Mouse (Mus musculus): ENCODE measurements at regions not wholly inside any gene's neighbourhood (a gene's known extent, or its start where the extent isn't known, plus 50 kb on each side); places are given as distances from the start of the nearest gene placed in this dataset.

- Histone ChIP-seq H3K4me2 (no peak overlapping the region), H3K4me3 (replicated peaks) (no peak overlapping the region), H3K36me3 (no peaks in the 10 kb centered on the region), H3K4me1 (peaks cover 43% of the 10 kb centered on the region), H3K9me3 (replicated peaks) (no peaks in the 10 kb centered on the region), H3K27ac (replicated peaks) (peak overlapping the region; percentile 82), H3K9ac (replicated peaks) (no peak overlapping the region), H3K27me3 (replicated peaks) (no peaks in the 10 kb centered on the region)
- ATAC-seq (ENCODE audit: low FRiP score) = peak; percentile 84
- WGBS = 48% methylated on average over 14 of the region's 14 CpGs
Observed at GRCm38 (mm10) chr7:36945024-36945815, 247.3 kb downstream of the Tshz3 start.

GRCm38 (mm10) chr7:36949511-36949910 is 251.6 kb downstream of the Tshz3 start:
- Histone ChIP-seq H3K4me3 (replicated peaks) (no peak overlapping the region), H3K36me3 (no peaks in the 10 kb centered on the region), H3K27ac (replicated peaks) (no peak overlapping the region), H3K4me1 (peaks cover 23% of the 10 kb centered on the region), H3K27me3 (replicated peaks) (no peaks in the 10 kb centered on the region), H3K4me2 (no peak overlapping the region), H3K9ac (replicated peaks) (no peak overlapping the region), H3K9me3 (replicated peaks) (no peaks in the 10 kb centered on the region)
- WGBS = 53% methylated on average over 10 of the region's 10 CpGs
- ATAC-seq (ENCODE audit: low FRiP score) = no peak

GRCm38 (mm10) chr7:36955376-36955775 is 257.5 kb downstream of the Tshz3 start:
- no peak for ATAC-seq (ENCODE audit: low FRiP score)
- Histone ChIP-seq H3K4me1 (no peaks in the 10 kb centered on the region), H3K27me3 (replicated peaks) (0 out of 2 replicates have a peak, but pooled peaks cover 3% of the 10 kb centered on the region)

GRCm38 (mm10) chr7:36958255-36958654 is 260.3 kb downstream of the Tshz3 start:
- peaks cover 5% of the 10 kb centered on the region; the same call in 1 of the 2 replicates for H3K9me3 ChIP-seq (replicated peaks)
- no peaks in the 10 kb centered on the region for H3K36me3 ChIP-seq
- ATAC-seq (ENCODE audit: low FRiP score) = no peak
- 0 out of 2 replicates have a peak, but pooled peaks cover 3% of the 10 kb centered on the region for H3K27me3 ChIP-seq (replicated peaks)
- no peaks in the 10 kb centered on the region for H3K4me1 ChIP-seq
- no peak overlapping the region for H3K4me3 ChIP-seq (replicated peaks)
- H3K27ac ChIP-seq (replicated peaks) = no peak overlapping the region
- no peak overlapping the region for H3K4me2 ChIP-seq
- no peak overlapping the region for H3K9ac ChIP-seq (replicated peaks)
- WGBS = 56% methylated on average over 8 of the region's 8 CpGs

More at GRCm38 (mm10) chr7:36955376-36955775, 257.5 kb downstream of the Tshz3 start:
- Histone ChIP-seq H3K4me3 (replicated peaks) (no peak overlapping the region), H3K9ac (replicated peaks) (no peak overlapping the region), H3K36me3 (no peaks in the 10 kb centered on the region), H3K4me2 (no peak overlapping the region), H3K27ac (replicated peaks) (no peak overlapping the region), H3K9me3 (replicated peaks) (peaks cover 5% of the 10 kb centered on the region; the same call in 1 of the 2 replicates)
- WGBS = 64% methylated on average over 3 of the region's 3 CpGs

GRCm38 (mm10) chr7:36971772-36972171 is 273.9 kb downstream of the Tshz3 start:
- H3K4me2 ChIP-seq = no peak overlapping the region
- H3K9me3 ChIP-seq (replicated peaks) = no peaks in the 10 kb centered on the region
- H3K27me3 ChIP-seq (replicated peaks) = no peaks in the 10 kb centered on the region
- peaks cover 38% of the 10 kb centered on the region for H3K4me1 ChIP-seq
- H3K4me3 ChIP-seq (replicated peaks) = no peak overlapping the region
- H3K27ac ChIP-seq (replicated peaks) = no peak overlapping the region
- H3K36me3 ChIP-seq = no peaks in the 10 kb centered on the region
- no peak overlapping the region for H3K9ac ChIP-seq (replicated peaks)
- WGBS = 58% methylated on average over 7 of the region's 7 CpGs
- ATAC-seq (ENCODE audit: low FRiP score) = no peak

- H3K4me1 ChIP-seq = peaks cover 35% of the 10 kb centered on the region
- WGBS = 41% methylated on average over 10 of the region's 10 CpGs
- H3K4me2 ChIP-seq = no peak overlapping the region
- no peaks in the 10 kb centered on the region for H3K27me3 ChIP-seq (replicated peaks)
- no peak overlapping the region for H3K4me3 ChIP-seq (replicated peaks)
- no peak overlapping the region for H3K9ac ChIP-seq (replicated peaks)
- no peaks in the 10 kb centered on the region for H3K9me3 ChIP-seq (replicated peaks)
- H3K36me3 ChIP-seq = no peaks in the 10 kb centered on the region
- ATAC-seq (ENCODE audit: low FRiP score) = no peak
- H3K27ac ChIP-seq (replicated peaks) = peak overlapping the region; percentile 37
Observed at GRCm38 (mm10) chr7:36973654-36974320, 275.9 kb downstream of the Tshz3 start.

GRCm38 (mm10) chr7:36974573-36974972 is 276.7 kb downstream of the Tshz3 start:
- 55% methylated on average over 4 of the region's 4 CpGs for WGBS
- Histone ChIP-seq H3K4me1 (peaks cover 27% of the 10 kb centered on the region), H3K27ac (replicated peaks) (no peak overlapping the region), H3K4me2 (no peak overlapping the region), H3K4me3 (replicated peaks) (no peak overlapping the region), H3K9ac (replicated peaks) (no peak overlapping the region), H3K36me3 (no peaks in the 10 kb centered on the region), H3K9me3 (replicated peaks) (no peaks in the 10 kb centered on the region), H3K27me3 (replicated peaks) (no peaks in the 10 kb centered on the region)
- no peak for ATAC-seq (ENCODE audit: low FRiP score)

- Histone ChIP-seq H3K4me3 (replicated peaks) (no peak overlapping the region), H3K9ac (replicated peaks) (no peak overlapping the region), H3K4me1 (peaks cover 24% of the 10 kb centered on the region), H3K27me3 (replicated peaks) (no peaks in the 10 kb centered on the region), H3K9me3 (replicated peaks) (no peaks in the 10 kb centered on the region), H3K4me2 (no peak overlapping the region), H3K36me3 (no peaks in the 10 kb centered on the region), H3K27ac (replicated peaks) (no peak overlapping the region)
- WGBS = 18% methylated on average over 5 of the region's 5 CpGs
- ATAC-seq (ENCODE audit: low FRiP score) = no peak
Observed at GRCm38 (mm10) chr7:36975475-36975874, 277.6 kb downstream of the Tshz3 start.

- Histone ChIP-seq H3K36me3 (no peaks in the 10 kb centered on the region), H3K27ac (replicated peaks) (no peak overlapping the region), H3K4me2 (no peak overlapping the region), H3K9ac (replicated peaks) (no peak overlapping the region), H3K4me1 (peaks cover 16% of the 10 kb centered on the region), H3K4me3 (replicated peaks) (no peak overlapping the region), H3K27me3 (replicated peaks) (no peaks in the 10 kb centered on the region), H3K9me3 (replicated peaks) (no peaks in the 10 kb centered on the region)
- 0 out of 2 replicates have a peak, but pooled peaks have one; percentile 36 for ATAC-seq (ENCODE audit: low FRiP score)
- WGBS = 35% methylated on average over 12 of the region's 12 CpGs
Observed at GRCm38 (mm10) chr7:36977819-36978218, 279.9 kb downstream of the Tshz3 start.

GRCm38 (mm10) chr7:36989380-36989779 is 291.5 kb downstream of the Tshz3 start:
- Histone ChIP-seq H3K36me3 (no peaks in the 10 kb centered on the region), H3K9ac (replicated peaks) (no peak overlapping the region), H3K9me3 (replicated peaks) (no peaks in the 10 kb centered on the region), H3K27me3 (replicated peaks) (no peaks in the 10 kb centered on the region), H3K27ac (replicated peaks) (no peak overlapping the region), H3K4me2 (no peak overlapping the region), H3K4me1 (no peaks in the 10 kb centered on the region), H3K4me3 (replicated peaks) (no peak overlapping the region)
- no peak for ATAC-seq (ENCODE audit: low FRiP score)
- WGBS = 86% methylated on average over 1 of the region's 1 CpGs

- Histone ChIP-seq H3K36me3 (no peaks in the 10 kb centered on the region), H3K9me3 (replicated peaks) (no peaks in the 10 kb centered on the region), H3K9ac (replicated peaks) (no peak overlapping the region), H3K4me2 (no peak overlapping the region), H3K27ac (replicated peaks) (no peak overlapping the region), H3K27me3 (replicated peaks) (no peaks in the 10 kb centered on the region), H3K4me1 (peaks cover 10% of the 10 kb centered on the region; the same call in 1 of the 2 replicates), H3K4me3 (replicated peaks) (no peak overlapping the region)
- WGBS = 83% methylated on average over 5 of the region's 5 CpGs
- ATAC-seq (ENCODE audit: low FRiP score) = no peak
Observed at GRCm38 (mm10) chr7:37004601-37005000, 306.7 kb downstream of the Tshz3 start.

- H3K4me1 ChIP-seq = peaks cover 10% of the 10 kb centered on the region; the same call in 1 of the 2 replicates
- no peak overlapping the region for H3K4me3 ChIP-seq (replicated peaks)
- ATAC-seq (ENCODE audit: low FRiP score) = no peak
- H3K9me3 ChIP-seq (replicated peaks) = no peaks in the 10 kb centered on the region
- WGBS = 86% methylated on average over 2 of the region's 2 CpGs
- no peak overlapping the region for H3K9ac ChIP-seq (replicated peaks)
- H3K27me3 ChIP-seq (replicated peaks) = no peaks in the 10 kb centered on the region
- no peak overlapping the region for H3K4me2 ChIP-seq
- no peaks in the 10 kb centered on the region for H3K36me3 ChIP-seq
- H3K27ac ChIP-seq (replicated peaks) = no peak overlapping the region
Observed at GRCm38 (mm10) chr7:37005701-37006100, 307.8 kb downstream of the Tshz3 start.

Measured in neural tube, embryonic 15.5 days (tissue).